In genomic region chr9:108052411-108052810, GRCm38 (mm10) we compare ENCODE assay signal across 9 mouse cellular contexts. TPM values are rescaled to one million over a fixed set of nuclear protein-coding genes. Genes with fewer than 3 reads are reported as not detected.
DNase-seq lines count a peak whose midpoint lies in the region; ATAC-seq lines count a peak whose summit lies in the region.
"Had no signal": no experiment of that assay in that cellular context is flagged by ENCODE, and none has a peak within 500 bp of the region (broad histone marks: within the 10 kb centered on the region; RNA-seq: fewer than 3 reads in every experiment).

No protein-coding gene starts in this region.

- no peaks in the 10 kb centered on the region for H3K27me3 ChIP-seq in heart, embryonic 12.5 days (replicated peaks)
- no peaks in the 10 kb centered on the region for H3K27me3 ChIP-seq in limb, embryonic 15.5 days
- H3K27me3 ChIP-seq in limb, embryonic 10.5 days (ENCODE audit: low read depth, poor library complexity, severe bottlenecking) = no peaks in the 10 kb centered on the region
- no peaks in the 10 kb centered on the region for H3K27me3 ChIP-seq in intestine, embryonic 16.5 days (replicated peaks; ENCODE audit: control insufficient read depth, insufficient read depth, low read length)
- no peaks in the 10 kb centered on the region for H3K27me3 ChIP-seq in stomach, embryonic 15.5 days (replicated peaks)
- H3K27me3 ChIP-seq: megakaryocyte, embryonic 14.5 days had no signal

- no peak overlapping the region for H3K4me2 ChIP-seq in heart, embryonic 12.5 days
- H3K4me2 ChIP-seq in limb, embryonic 15.5 days = no peak overlapping the region
- H3K4me2 ChIP-seq in intestine, embryonic 16.5 days (ENCODE audit: low read depth, low read length) = no peak overlapping the region
- no peak overlapping the region for H3K4me2 ChIP-seq in stomach, embryonic 15.5 days

- 0 out of 2 replicates have a peak overlapping the region, but pooled peaks have one; percentile 22 for H3K9ac ChIP-seq in heart, embryonic 12.5 days
- no peak overlapping the region for H3K9ac ChIP-seq in limb, embryonic 15.5 days
- peak overlapping the region; percentile 43 for H3K9ac ChIP-seq in intestine, embryonic 16.5 days (ENCODE audit: low read depth, low read length)
- H3K9ac ChIP-seq in stomach, embryonic 15.5 days = no peak overlapping the region

- no peak for DNase-seq in heart, adult 8-10 months (ENCODE audit: low spot score)
- no peak for DNase-seq in limb, embryonic 10.5 days (ENCODE audit: low spot score)
- DNase-seq in T-cell, adult 2 months (ENCODE audit: low spot score) = no peak
- no peak for DNase-seq in layer of hippocampus, adult 11-12 months (ENCODE audit: low spot score)

- H3K27ac ChIP-seq in heart, embryonic 12.5 days (ENCODE audit: poor library complexity, severe bottlenecking) = no peak overlapping the region
- peak overlapping the region; percentile 61 for H3K27ac ChIP-seq in limb, embryonic 15.5 days
- no peak overlapping the region for H3K27ac ChIP-seq in limb, embryonic 10.5 days
- H3K27ac ChIP-seq in intestine, embryonic 16.5 days (ENCODE audit: low read length) = peak overlapping the region; percentile 61
- H3K27ac ChIP-seq in stomach, embryonic 15.5 days = peak overlapping the region; percentile 38; the same call in 1 of the 2 replicates

- no peak overlapping the region for H3K4me3 ChIP-seq in heart, embryonic 12.5 days
- H3K4me3 ChIP-seq in limb, embryonic 15.5 days = no peak overlapping the region
- H3K4me3 ChIP-seq in limb, embryonic 10.5 days = no peak overlapping the region
- no peak overlapping the region for H3K4me3 ChIP-seq in intestine, embryonic 16.5 days (ENCODE audit: low read length)
- no peak overlapping the region for H3K4me3 ChIP-seq in stomach, embryonic 15.5 days (replicated peaks)

- no peak for ATAC-seq in heart, embryonic 12.5 days (ENCODE audit: insufficient number of reproducible peaks, low FRiP score)
- no peak for ATAC-seq in limb, embryonic 15.5 days (ENCODE audit: insufficient number of reproducible peaks, low FRiP score, low TSS enrichment, low read depth)
- ATAC-seq in intestine, embryonic 16.5 days = no peak
- no peak for ATAC-seq in stomach, embryonic 15.5 days (ENCODE audit: insufficient read depth, low FRiP score, low read depth)

- H3K9me3 ChIP-seq in heart, embryonic 12.5 days (replicated peaks) = no peaks in the 10 kb centered on the region
- H3K9me3 ChIP-seq in limb, embryonic 15.5 days = no peaks in the 10 kb centered on the region
- no peaks in the 10 kb centered on the region for H3K9me3 ChIP-seq in limb, embryonic 10.5 days (replicated peaks)
- no peaks in the 10 kb centered on the region for H3K9me3 ChIP-seq in intestine, embryonic 16.5 days (ENCODE audit: control insufficient read depth, low read length)
- H3K9me3 ChIP-seq in stomach, embryonic 15.5 days = no peaks in the 10 kb centered on the region
- H3K9me3 ChIP-seq: megakaryocyte, embryonic 14.5 days had no signal

- peaks cover 72% of the 10 kb centered on the region for H3K36me3 ChIP-seq in heart, embryonic 12.5 days
- H3K36me3 ChIP-seq in limb, embryonic 15.5 days = peaks cover 63% of the 10 kb centered on the region
- peaks cover 68% of the 10 kb centered on the region for H3K36me3 ChIP-seq in limb, embryonic 10.5 days
- H3K36me3 ChIP-seq in intestine, embryonic 16.5 days (ENCODE audit: control insufficient read depth, insufficient read depth, low read length) = peaks cover 28% of the 10 kb centered on the region
- H3K36me3 ChIP-seq in stomach, embryonic 15.5 days = peaks cover 17% of the 10 kb centered on the region; the same call in 1 of the 2 replicates

- peaks cover 43% of the 10 kb centered on the region for H3K4me1 ChIP-seq in heart, embryonic 12.5 days (replicated peaks)
- H3K4me1 ChIP-seq in limb, embryonic 15.5 days = peaks cover 57% of the 10 kb centered on the region
- H3K4me1 ChIP-seq in limb, embryonic 10.5 days = peaks cover 34% of the 10 kb centered on the region
- H3K4me1 ChIP-seq in intestine, embryonic 16.5 days (ENCODE audit: control insufficient read depth, insufficient read depth, low read length) = peaks cover 43% of the 10 kb centered on the region
- peaks cover 30% of the 10 kb centered on the region for H3K4me1 ChIP-seq in stomach, embryonic 15.5 days

- WGBS in heart, embryonic 12.5 days = 74% methylated on average over 7 of the region's 7 CpGs
- 67% methylated on average over 7 of the region's 7 CpGs for WGBS in limb, embryonic 15.5 days
- 74% methylated on average over 7 of the region's 7 CpGs for whole genome bisulfite sequencing in limb, embryonic 10.5 days
- WGBS in intestine, embryonic 16.5 days = 70% methylated on average over 7 of the region's 7 CpGs
- 68% methylated on average over 7 of the region's 7 CpGs for WGBS in stomach, embryonic 15.5 days

RNA-seq across cellular contexts. Expression of gene Amigo3, which starts 0.5 kb away (rescaled TPM):
- 2.4 and 3.1 TPM in 2 replicates for polyA plus RNA-seq in heart, embryonic 12.5 days (2016; fragmentation: Nextera tagmentation; extraction: Ambion mirVana)
- total RNA-seq in heart, adult 8-10 months (2022) = 1 to 10 TPM; 1.3 to 3.1 (median 1.6) TPM
- polyA plus RNA-seq in limb, embryonic 15.5 days (2015; fragmentation: Nextera tagmentation; extraction: Ambion mirVana) = 4.4 and 4.7 TPM in 2 replicates
- 1.9 and 3.5 TPM in 2 replicates for polyA plus RNA-seq in limb, embryonic 10.5 days (2016; fragmentation: Nextera tagmentation; extraction: Ambion mirVana)
- 3.2 and 4.2 TPM in 2 replicates for polyA plus RNA-seq in intestine, embryonic 16.5 days (2015; fragmentation: Nextera tagmentation; extraction: Ambion mirVana)
- polyA plus RNA-seq in stomach, embryonic 15.5 days (2015; fragmentation: Nextera tagmentation; extraction: Ambion mirVana) = 3.5 and 3.6 TPM in 2 replicates

RNA-seq across cellular contexts. Expression of gene Gmppb, which starts 3.4 kb away (rescaled TPM):
- polyA plus RNA-seq in heart, embryonic 12.5 days (2016; fragmentation: Nextera tagmentation; extraction: Ambion mirVana) = 23.2 and 24.5 TPM in 2 replicates
- 1 to 10 TPM; 7.3 to 9.6 (median 9.0) TPM for total RNA-seq in heart, adult 8-10 months (2022)
- polyA plus RNA-seq in limb, embryonic 15.5 days (2015; fragmentation: Nextera tagmentation; extraction: Ambion mirVana) = 46.7 and 52.4 TPM in 2 replicates
- 25.2 and 26.4 TPM in 2 replicates for polyA plus RNA-seq in limb, embryonic 10.5 days (2016; fragmentation: Nextera tagmentation; extraction: Ambion mirVana)
- 105 and 115 TPM in 2 replicates for polyA plus RNA-seq in intestine, embryonic 16.5 days (2015; fragmentation: Nextera tagmentation; extraction: Ambion mirVana)
- 45.2 and 48.4 TPM in 2 replicates for polyA plus RNA-seq in stomach, embryonic 15.5 days (2015; fragmentation: Nextera tagmentation; extraction: Ambion mirVana)

RNA-seq across cellular contexts. Expression of gene Mst1, which starts 27.8 kb away (rescaled TPM):
- polyA plus RNA-seq in heart, embryonic 12.5 days (2016; fragmentation: Nextera tagmentation; extraction: Ambion mirVana) = 0.31 and 0.37 TPM in 2 replicates
- under 1 TPM in 1 of 4 experiments, not detected in 3; 0.14 TPM for total RNA-seq in heart, adult 8-10 months (2022)
- polyA plus RNA-seq in limb, embryonic 15.5 days (2015; fragmentation: Nextera tagmentation; extraction: Ambion mirVana) = 2.2 and 3.5 TPM in 2 replicates
- 0.54 and 0.74 TPM in 2 replicates for polyA plus RNA-seq in limb, embryonic 10.5 days (2016; fragmentation: Nextera tagmentation; extraction: Ambion mirVana)
- polyA plus RNA-seq in intestine, embryonic 16.5 days (2015; fragmentation: Nextera tagmentation; extraction: Ambion mirVana) = 1.8 and 2.0 TPM in 2 replicates
- polyA plus RNA-seq in stomach, embryonic 15.5 days (2015; fragmentation: Nextera tagmentation; extraction: Ambion mirVana) = 5.2 and 7.9 TPM in 2 replicates

RNA-seq across cellular contexts. Expression of gene Rnf123, which starts 30.7 kb away (rescaled TPM):
- polyA plus RNA-seq in heart, embryonic 12.5 days (2016; fragmentation: Nextera tagmentation; extraction: Ambion mirVana) = 32.8 and 37.0 TPM in 2 replicates
- 100 to 1,000 TPM; 103 to 132 (median 110) TPM for total RNA-seq in heart, adult 8-10 months (2022)
- 25.5 and 30.4 TPM in 2 replicates for polyA plus RNA-seq in limb, embryonic 15.5 days (2015; fragmentation: Nextera tagmentation; extraction: Ambion mirVana)
- polyA plus RNA-seq in limb, embryonic 10.5 days (2016; fragmentation: Nextera tagmentation; extraction: Ambion mirVana) = 31.8 and 37.5 TPM in 2 replicates
- polyA plus RNA-seq in intestine, embryonic 16.5 days (2015; fragmentation: Nextera tagmentation; extraction: Ambion mirVana) = 20.3 and 22.3 TPM in 2 replicates
- 27.5 and 32.7 TPM in 2 replicates for polyA plus RNA-seq in stomach, embryonic 15.5 days (2015; fragmentation: Nextera tagmentation; extraction: Ambion mirVana)

RNA-seq across cellular contexts. Expression of gene Apeh, which starts 42.0 kb away (rescaled TPM):
- 48.0 and 51.1 TPM in 2 replicates for polyA plus RNA-seq in heart, embryonic 12.5 days (2016; fragmentation: Nextera tagmentation; extraction: Ambion mirVana)
- total RNA-seq in heart, adult 8-10 months (2022) = 10 to 100 TPM; 38.5 to 49.0 (median 44.9) TPM
- polyA plus RNA-seq in limb, embryonic 15.5 days (2015; fragmentation: Nextera tagmentation; extraction: Ambion mirVana) = 41.8 and 45.4 TPM in 2 replicates
- polyA plus RNA-seq in limb, embryonic 10.5 days (2016; fragmentation: Nextera tagmentation; extraction: Ambion mirVana) = 70.8 and 76.2 TPM in 2 replicates
- polyA plus RNA-seq in intestine, embryonic 16.5 days (2015; fragmentation: Nextera tagmentation; extraction: Ambion mirVana) = 105 and 109 TPM in 2 replicates
- polyA plus RNA-seq in stomach, embryonic 15.5 days (2015; fragmentation: Nextera tagmentation; extraction: Ambion mirVana) = 73.7 and 76.1 TPM in 2 replicates

Comparison
In these comparisons a context has a peak if more than half of its experiments do, and no peak if none do; other contexts are left out.
1. H3K27ac ChIP-seq: peak in limb, embryonic 15.5 days (single experiment), intestine, embryonic 16.5 days (single experiment) and stomach, embryonic 15.5 days (single experiment); none in heart, embryonic 12.5 days (single experiment) and limb, embryonic 10.5 days (single experiment).
2. H3K9ac ChIP-seq: peak in heart, embryonic 12.5 days (single experiment) and intestine, embryonic 16.5 days (single experiment); none in limb, embryonic 15.5 days (single experiment) and stomach, embryonic 15.5 days (single experiment).